8 mouse cellular contexts compared by ENCODE assay signal in genomic region chr19:40678532-40679307, GRCm38 (mm10).
DNase-seq lines count a peak whose midpoint lies in the region; ATAC-seq and TF ChIP-seq lines count a peak whose summit lies in the region.

No protein-coding gene starts in this region.

- H3K27ac ChIP-seq in ES-E14 (ENCODE audit: insufficient read depth, low read depth, low read length, poor library complexity, severe bottlenecking) = no peak overlapping the region

- H3K4me3 ChIP-seq in ES-E14 (ENCODE audit: insufficient read depth in 1 of 2, low read depth in 1 of 2, low read length in 2 of 2, poor library complexity in 1 of 2, severe bottlenecking in 1 of 2) = no peak overlapping the region

- in situ Hi-C loops in ES-E14 (cut with MboI; ENCODE audit: low sequenced_read_pairs in 2 of 2, unreplicated experiment in 2 of 2) = no loop called here

- H3K4me1 ChIP-seq in ES-E14 (ENCODE audit: control insufficient read depth in 2 of 2, insufficient read depth in 2 of 2, low read length in 2 of 2, poor library complexity in 1 of 2) = peaks cover 0 to 2% of the 10 kb centered on the region in 2 experiments; a peak in 1 of 4 replicates

- peak; percentile 61 to 67 for DNase-seq in B cell, adult 2 months
- no peak for DNase-seq in ES-E14 (ENCODE audit: low read depth, low spot score)
- peak; percentile 27 to 50 for DNase-seq in gastrocnemius, postnatal 4 days (ENCODE audit: low spot score in 2 of 2)
- peak; percentile 19 to 49 for DNase-seq in kidney, adult 8-10 months
- no peak for DNase-seq in ovary, adult 18-20 months (ENCODE audit: low spot score)
- no peak for DNase-seq in cerebellum, postnatal 36 days
- no peak for DNase-seq in frontal cortex, postnatal 10 days (ENCODE audit: low spot score in 2 of 2)

- ATAC-seq in megakaryocyte, adult 5-6 weeks (ENCODE audit: poor library complexity, severe bottlenecking) = peak; percentile 81

- no peaks in the 10 kb centered on the region for H3K36me3 ChIP-seq in ES-E14 (ENCODE audit: control insufficient read depth, insufficient read depth, low read length, poor library complexity, severe bottlenecking)

- no peak overlapping the region for H3K9ac ChIP-seq in ES-E14 (ENCODE audit: insufficient read depth, low read depth, low read length, poor library complexity, severe bottlenecking)

- H3K9me3 ChIP-seq in ES-E14 (ENCODE audit: control insufficient read depth, insufficient read depth, low read depth, low read length) = 0 out of 2 replicates have a peak, but pooled peaks cover 1% of the 10 kb centered on the region

TF ChIP-seq in ES-E14, 5 proteins besides CTCF, POLR2A, EP300 and RAD21:
- TF ChIP-seq ZNF384 (IDR thresholded peaks at IDR 0.05; ENCODE audit: low read depth, low read length) (no peak), ZC3H11A (IDR thresholded peaks at IDR 0.05; ENCODE audit: borderline replicate concordance, low read depth, low read length) (no peak), HCFC1 (IDR thresholded peaks at IDR 0.05; ENCODE audit: borderline replicate concordance, insufficient read depth, low read length) (no peak), MAFK (IDR thresholded peaks at IDR 0.05; ENCODE audit: insufficient read depth, low read depth, low read length) (0 out of 2 replicates have a peak, but pooled peaks have one; percentile 18)
TF ChIP-seq in ES-E14: peak in this region for 1.

Comparison
In these comparisons a context has a peak if more than half of its experiments do, and no peak if none do; other contexts are left out.
1. DNase-seq: peak in B cell, adult 2 months (2 of 2), gastrocnemius, postnatal 4 days (2 of 2) and kidney, adult 8-10 months (2 of 2); none in ES-E14 (single experiment), ovary, adult 18-20 months (single experiment), cerebellum, postnatal 36 days (0 of 2) and frontal cortex, postnatal 10 days (0 of 2).